Mouse (Mus musculus): ENCODE measurements around the gene Syt8. TPM values are rescaled to one million over a fixed set of nuclear protein-coding genes. Genes with fewer than 3 reads are reported as not detected.

The Syt8 gene
- polyA plus RNA-seq, 1 experiment from 2014 or later = not detected

- Histone ChIP-seq H3K9me3 (no peaks in the 10 kb centered on the region), H3K27me3 (no peaks in the 10 kb centered on the region), H3K9ac (no peak overlapping the region), H3K27ac (no peak overlapping the region), H3K4me2 (no peak overlapping the region), H3K36me3 (no peaks in the 10 kb centered on the region), H3K4me3 (no peak overlapping the region), H3K4me1 (replicated peaks) (0 out of 2 replicates have a peak, but pooled peaks cover 4% of the 10 kb centered on the region)
- no peak for ATAC-seq (ENCODE audit: low FRiP score)
- WGBS = 90% methylated on average over 14 of the region's 14 CpGs
Observed at GRCm38 (mm10) chr7:142439966-142440365, 5.3 kb downstream of the Syt8 start.

- no peak overlapping the region for H3K9ac ChIP-seq
- no peaks in the 10 kb centered on the region for H3K9me3 ChIP-seq
- no peak overlapping the region for H3K4me3 ChIP-seq
- 0 out of 2 replicates have a peak, but pooled peaks cover 4% of the 10 kb centered on the region for H3K4me1 ChIP-seq (replicated peaks)
- peak; percentile 43; the same call in 1 of the 2 replicates for ATAC-seq (ENCODE audit: low FRiP score)
- no peak overlapping the region for H3K4me2 ChIP-seq
- H3K27ac ChIP-seq = no peak overlapping the region
- no peaks in the 10 kb centered on the region for H3K27me3 ChIP-seq
- WGBS = 52% methylated on average over 5 of the region's 5 CpGs
- H3K36me3 ChIP-seq = no peaks in the 10 kb centered on the region
Observed at GRCm38 (mm10) chr7:142440657-142441114, 6.0 kb downstream of the Syt8 start.

GRCm38 (mm10) chr7:142441585-142441984 is 6.9 kb downstream of the Syt8 start, which contains the start of gene Tnni2:
TSS of gene Tnni2 (plus strand) at chr7:142441808.
- no peaks in the 10 kb centered on the region for H3K9me3 ChIP-seq
- no peak within 1 kb of the TSS for H3K4me3 ChIP-seq
- H3K4me1 ChIP-seq (replicated peaks) = 0 out of 2 replicates have a peak, but pooled peaks cover 4% of the 10 kb centered on the region
- H3K9ac ChIP-seq = no peak within 1 kb of the TSS
- H3K27ac ChIP-seq = no peak within 1 kb of the TSS
- WGBS = 75% methylated on average over 9 of the region's 9 CpGs
- no peaks in the 10 kb centered on the region for H3K27me3 ChIP-seq
- H3K36me3 ChIP-seq = no peaks in the 10 kb centered on the region
- H3K4me2 ChIP-seq = no peak within 1 kb of the TSS
- ATAC-seq (ENCODE audit: low FRiP score) = no peak

- H3K9me3 ChIP-seq = no peaks in the 10 kb centered on the region
- H3K27me3 ChIP-seq = no peaks in the 10 kb centered on the region
- no peak for ATAC-seq (ENCODE audit: low FRiP score)
- 80% methylated on average over 9 of the region's 9 CpGs for WGBS
- no peak overlapping the region for H3K4me3 ChIP-seq
- H3K4me1 ChIP-seq (replicated peaks) = 0 out of 2 replicates have a peak, but pooled peaks cover 4% of the 10 kb centered on the region
- no peak overlapping the region for H3K4me2 ChIP-seq
- H3K27ac ChIP-seq = no peak overlapping the region
- no peaks in the 10 kb centered on the region for H3K36me3 ChIP-seq
- no peak overlapping the region for H3K9ac ChIP-seq
Observed at GRCm38 (mm10) chr7:142442081-142442907, 7.6 kb downstream of the Syt8 start.

GRCm38 (mm10) chr7:142442908-142443420 is 8.3 kb downstream of the Syt8 start:
- ATAC-seq (ENCODE audit: low FRiP score) = no peak
- Histone ChIP-seq H3K36me3 (no peaks in the 10 kb centered on the region), H3K9ac (no peak overlapping the region), H3K4me1 (replicated peaks) (0 out of 2 replicates have a peak, but pooled peaks cover 4% of the 10 kb centered on the region), H3K27ac (no peak overlapping the region), H3K27me3 (no peaks in the 10 kb centered on the region), H3K9me3 (no peaks in the 10 kb centered on the region), H3K4me2 (no peak overlapping the region), H3K4me3 (no peak overlapping the region)
- 99% methylated on average over 7 of the region's 7 CpGs for WGBS

GRCm38 (mm10) chr7:142443474-142443873 is 8.8 kb downstream of the Syt8 start:
- Histone ChIP-seq H3K4me2 (no peak overlapping the region), H3K9ac (no peak overlapping the region), H3K9me3 (no peaks in the 10 kb centered on the region), H3K4me1 (replicated peaks) (0 out of 2 replicates have a peak, but pooled peaks cover 4% of the 10 kb centered on the region), H3K27me3 (no peaks in the 10 kb centered on the region), H3K4me3 (no peak overlapping the region), H3K27ac (no peak overlapping the region), H3K36me3 (no peaks in the 10 kb centered on the region)
- no peak for ATAC-seq (ENCODE audit: low FRiP score)
- 88% methylated on average over 5 of the region's 5 CpGs for WGBS

GRCm38 (mm10) chr7:142444171-142444570 is 9.5 kb downstream of the Syt8 start:
- Histone ChIP-seq H3K4me2 (no peak overlapping the region), H3K27ac (no peak overlapping the region), H3K4me1 (replicated peaks) (0 out of 2 replicates have a peak, but pooled peaks cover 4% of the 10 kb centered on the region), H3K9me3 (no peaks in the 10 kb centered on the region), H3K4me3 (no peak overlapping the region), H3K27me3 (no peaks in the 10 kb centered on the region), H3K36me3 (no peaks in the 10 kb centered on the region), H3K9ac (no peak overlapping the region)
- 92% methylated on average over 6 of the region's 6 CpGs for WGBS
- no peak for ATAC-seq (ENCODE audit: low FRiP score)

- WGBS = 86% methylated on average over 6 of the region's 6 CpGs
- H3K4me3 ChIP-seq = no peak overlapping the region
- H3K4me2 ChIP-seq = no peak overlapping the region
- H3K27ac ChIP-seq = no peak overlapping the region
- no peak for ATAC-seq (ENCODE audit: low FRiP score)
- H3K9me3 ChIP-seq = no peaks in the 10 kb centered on the region
- no peaks in the 10 kb centered on the region for H3K36me3 ChIP-seq
- H3K4me1 ChIP-seq (replicated peaks) = 0 out of 2 replicates have a peak, but pooled peaks cover 4% of the 10 kb centered on the region
- no peak overlapping the region for H3K9ac ChIP-seq
- no peaks in the 10 kb centered on the region for H3K27me3 ChIP-seq
Observed at GRCm38 (mm10) chr7:142445324-142445723, 10.7 kb downstream of the Syt8 start.

GRCm38 (mm10) chr7:142446264-142446663 is 11.6 kb downstream of the Syt8 start:
- Histone ChIP-seq H3K27ac (no peak overlapping the region), H3K9me3 (no peaks in the 10 kb centered on the region), H3K9ac (no peak overlapping the region), H3K4me2 (no peak overlapping the region), H3K27me3 (no peaks in the 10 kb centered on the region), H3K36me3 (no peaks in the 10 kb centered on the region), H3K4me3 (no peak overlapping the region), H3K4me1 (replicated peaks) (no peaks in the 10 kb centered on the region)
- 91% methylated on average over 4 of the region's 4 CpGs for WGBS
- no peak for ATAC-seq (ENCODE audit: low FRiP score)

- Histone ChIP-seq H3K4me2 (no peak overlapping the region), H3K27me3 (no peaks in the 10 kb centered on the region), H3K9ac (no peak overlapping the region), H3K4me3 (no peak overlapping the region), H3K4me1 (replicated peaks) (no peaks in the 10 kb centered on the region), H3K36me3 (no peaks in the 10 kb centered on the region), H3K27ac (no peak overlapping the region), H3K9me3 (no peaks in the 10 kb centered on the region)
- no peak for ATAC-seq (ENCODE audit: low FRiP score)
- WGBS = 77% methylated on average over 6 of the region's 6 CpGs
Observed at GRCm38 (mm10) chr7:142449038-142449617, 14.5 kb downstream of the Syt8 start.

- Histone ChIP-seq H3K27ac (no peak overlapping the region), H3K27me3 (no peaks in the 10 kb centered on the region), H3K4me1 (replicated peaks) (peaks cover 20% of the 10 kb centered on the region), H3K9ac (no peak overlapping the region), H3K4me2 (no peak overlapping the region), H3K36me3 (no peaks in the 10 kb centered on the region), H3K9me3 (no peaks in the 10 kb centered on the region), H3K4me3 (no peak overlapping the region)
- 21% methylated on average over 1 of the region's 1 CpGs for WGBS
- no peak for ATAC-seq (ENCODE audit: low FRiP score)
Observed at GRCm38 (mm10) chr7:142454706-142455105, 20.1 kb downstream of the Syt8 start.

- 55% methylated on average over 2 of the region's 2 CpGs for WGBS
- Histone ChIP-seq H3K4me3 (no peak overlapping the region), H3K36me3 (no peaks in the 10 kb centered on the region), H3K4me1 (replicated peaks) (peaks cover 20% of the 10 kb centered on the region), H3K9me3 (no peaks in the 10 kb centered on the region), H3K9ac (no peak overlapping the region), H3K27ac (no peak overlapping the region), H3K27me3 (no peaks in the 10 kb centered on the region), H3K4me2 (no peak overlapping the region)
- no peak for ATAC-seq (ENCODE audit: low FRiP score)
Observed at GRCm38 (mm10) chr7:142455251-142455650, 20.6 kb downstream of the Syt8 start.
